Mouse (Mus musculus) frontal cortex, postnatal 10 days (tissue): Measurements from ENCODE around the gene Rgs9bp.
A peak's percentile ranks its signal among the peaks of the same experiment; 100 is the strongest.
"Not testable (repeated sequence)": the region's sequence is repeated elsewhere in the genome, so short reads cannot be mapped to it uniquely, and the experiment has no call there.

Experiments
- DNase-seq, 2 experiments: peaks; one replicate each; pipeline ENCODE4 v3.0.0; 2022; ENCODE audit warnings: low spot score in 2 of 2, mixed read lengths in 1 of 2

Rgs9bp gene

DNA sequence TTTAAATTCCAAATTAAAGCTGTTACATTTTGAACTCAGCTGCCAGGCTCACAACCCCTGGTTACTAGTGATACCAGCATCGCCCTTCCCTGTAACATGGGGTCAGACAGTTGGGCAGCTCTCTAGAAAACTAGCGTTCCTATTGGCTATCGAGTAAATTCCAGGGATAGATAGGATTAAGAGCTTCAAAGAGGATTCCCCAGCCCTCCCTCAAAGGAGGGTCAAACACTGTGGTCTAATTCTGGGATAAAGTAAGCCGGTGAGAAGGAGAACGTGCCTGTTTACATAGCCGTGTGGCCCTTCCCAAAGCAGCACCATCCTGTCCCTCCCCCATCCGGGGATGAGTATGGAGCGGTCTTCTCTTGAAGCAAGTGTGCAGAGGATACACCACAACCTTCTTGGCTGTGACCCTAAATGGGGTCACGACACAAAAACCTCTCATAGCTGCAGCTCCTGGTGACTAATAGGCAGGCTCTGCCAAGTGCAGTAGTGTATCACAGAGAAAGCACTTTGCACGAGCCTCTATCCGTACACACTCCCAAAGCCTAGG lies 1.8 kb downstream of the Rgs9bp start:
- no peak for DNase-seq

DNA sequence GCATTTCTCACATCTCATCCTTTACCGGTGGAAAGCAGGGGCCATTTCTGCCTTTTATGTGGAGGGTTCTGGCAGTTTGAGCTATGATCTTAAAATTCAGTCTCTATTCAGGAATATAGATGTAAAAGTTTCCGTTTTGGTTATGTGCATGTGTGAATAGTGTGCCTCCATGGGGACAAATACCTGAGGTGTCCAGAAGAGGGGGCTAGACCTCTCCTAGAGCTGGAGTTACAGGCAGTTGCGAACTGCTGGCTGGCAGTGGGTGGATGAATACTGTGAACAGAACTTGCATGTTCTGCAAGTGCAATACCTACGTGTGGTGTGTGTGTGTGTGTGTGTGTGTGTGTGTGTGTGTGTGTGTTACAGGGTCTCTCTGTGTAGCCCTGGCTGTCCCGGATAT lies 2.7 kb downstream of the Rgs9bp start:
- DNase-seq: no peak

GRCm38 (mm10) chr7:35579849-35580248 lies 5.5 kb downstream of the Rgs9bp start:
- no peak for DNase-seq

GRCm38 (mm10) chr7:35570883-35571282 lies 14.5 kb downstream of the Rgs9bp start:
- DNase-seq: not testable (repeated sequence)

DNA sequence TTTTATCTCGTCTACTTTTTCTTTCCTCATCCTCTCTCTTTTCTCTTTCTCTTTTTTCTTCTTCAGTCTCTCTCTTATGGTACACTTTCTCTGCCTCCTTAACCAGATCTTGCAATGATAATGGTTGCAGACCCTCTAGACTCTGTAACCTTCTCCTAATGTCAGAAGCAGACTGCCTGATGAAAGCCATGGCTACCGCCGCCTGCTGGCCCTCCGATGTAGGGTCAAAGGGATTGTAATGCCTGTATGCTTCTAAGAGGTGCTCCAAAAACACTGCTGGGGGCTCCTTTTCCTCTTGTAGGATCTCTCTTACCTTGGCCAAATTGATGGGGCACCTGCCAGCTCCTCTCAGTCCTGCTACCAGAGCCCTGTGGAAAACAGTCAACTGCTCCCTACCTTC lies 15.7 kb downstream of the Rgs9bp start:
- not testable (repeated sequence) for DNase-seq

- not testable (repeated sequence) for DNase-seq
These were observed 19.4 kb downstream of the Rgs9bp start for GRCm38 (mm10) chr7:35565965-35566364.

DNA sequence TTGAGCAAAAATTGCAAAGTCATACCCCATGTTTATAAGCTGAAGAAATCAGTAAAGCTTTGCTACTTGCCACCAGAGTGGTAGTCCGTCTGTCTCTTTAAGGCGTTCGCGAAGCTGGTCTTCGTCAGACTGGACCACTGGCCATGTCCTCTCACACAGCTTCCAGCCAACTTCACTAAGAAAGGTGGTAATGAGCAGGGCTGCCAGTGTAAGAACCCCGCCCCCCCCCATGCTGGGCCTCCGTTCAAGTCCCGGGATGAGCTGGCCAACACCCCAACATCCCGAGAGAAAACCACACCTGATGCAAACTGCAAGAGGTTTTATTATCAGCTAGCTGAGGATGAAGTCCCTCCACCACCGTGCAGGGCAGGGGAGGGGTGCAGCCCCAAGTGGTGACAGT lies 20.5 kb downstream of the Rgs9bp start:
- not testable (repeated sequence) for DNase-seq

GRCm38 (mm10) chr7:35564067-35564865 lies 21.1 kb downstream of the Rgs9bp start:
- no peak for DNase-seq

DNA sequence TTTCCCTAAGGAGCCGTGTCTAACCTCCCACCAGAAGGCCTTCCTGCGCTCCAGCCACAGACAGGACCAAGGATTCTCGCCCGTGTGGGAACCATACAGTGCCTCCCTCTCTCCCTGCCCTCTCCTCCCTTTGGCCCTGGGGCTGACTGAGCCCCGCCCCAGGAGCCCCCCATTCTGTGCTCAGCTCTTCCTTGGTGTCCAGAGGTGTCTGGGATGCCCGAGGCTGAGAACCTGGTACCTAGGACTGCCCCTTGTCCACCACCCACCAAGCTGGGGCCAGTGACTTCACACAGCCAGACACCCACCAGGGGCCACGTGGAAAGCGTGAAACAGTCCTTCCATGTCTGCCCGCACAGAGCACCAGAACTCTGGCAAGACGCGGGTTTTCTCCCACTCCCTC lies 22.3 kb downstream of the Rgs9bp start:
- DNase-seq: no peak

- no peak for DNase-seq
These were observed 25.5 kb downstream of the Rgs9bp start for GRCm38 (mm10) chr7:35559838-35560237.

DNA sequence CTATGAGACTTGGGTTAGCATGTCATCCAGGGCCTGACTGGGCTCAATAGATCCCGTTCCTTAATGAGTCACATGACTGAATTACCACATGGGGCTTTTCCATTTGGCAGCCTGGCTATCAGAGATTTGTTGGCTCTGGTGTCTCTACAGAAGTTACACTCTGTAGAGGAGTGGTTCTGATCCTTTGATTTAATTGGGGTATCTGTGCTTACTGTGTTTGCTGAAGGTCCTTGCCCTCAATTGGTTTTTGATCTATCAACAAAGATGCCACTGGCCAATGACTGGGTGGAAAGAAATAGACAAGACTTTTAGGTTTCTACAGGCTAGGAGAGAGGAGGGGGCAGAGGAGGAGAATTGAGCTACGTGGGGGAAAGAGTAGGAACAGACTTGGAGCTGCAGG lies 26.7 kb downstream of the Rgs9bp start:
- DNase-seq: no peak

DNA sequence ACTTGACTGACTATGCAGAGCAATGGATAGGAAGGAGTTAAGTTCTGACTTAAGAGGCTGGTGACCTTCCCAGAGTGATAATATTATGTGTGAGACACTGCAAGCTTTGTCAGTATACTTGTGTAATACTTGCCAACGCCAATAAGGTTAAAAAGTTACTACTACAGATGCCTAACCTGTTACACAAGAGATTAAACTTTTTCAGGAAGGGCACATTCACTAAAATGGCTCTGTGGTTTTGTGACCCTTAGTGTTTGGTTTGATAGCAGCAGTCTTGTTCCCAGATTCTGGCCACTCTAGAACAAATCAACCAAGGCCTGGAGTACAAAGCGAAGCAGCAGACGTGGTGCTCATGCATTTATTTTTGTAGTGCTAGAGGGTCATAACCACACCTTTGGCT lies 27.8 kb downstream of the Rgs9bp start:
- no peak for DNase-seq

DNA sequence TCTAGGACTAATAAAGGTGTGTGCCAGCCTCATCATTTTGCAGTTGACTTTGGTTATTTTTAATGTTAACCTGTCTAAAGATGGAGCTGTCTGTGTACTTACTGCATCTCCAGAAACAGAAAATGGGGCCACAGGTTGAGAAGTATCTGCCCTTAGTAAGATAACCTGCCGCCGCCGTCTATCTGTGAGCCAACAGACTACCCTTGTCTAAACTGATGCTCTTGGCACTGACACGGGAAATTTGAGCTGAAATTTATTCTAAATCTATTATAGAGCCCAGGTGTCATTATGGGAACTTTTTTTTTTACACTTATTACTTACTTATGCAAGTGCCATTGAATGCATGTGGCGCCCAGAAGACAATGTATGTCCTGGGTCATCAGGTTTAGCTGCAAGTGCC lies 28.5 kb downstream of the Rgs9bp start:
- DNase-seq: no peak

GRCm38 (mm10) chr7:35556205-35556603 lies 29.2 kb downstream of the Rgs9bp start, which contains the start of gene Nudt19:
TSS of gene Nudt19 (minus strand) at chr7:35556304.
- no peak for DNase-seq

DNA sequence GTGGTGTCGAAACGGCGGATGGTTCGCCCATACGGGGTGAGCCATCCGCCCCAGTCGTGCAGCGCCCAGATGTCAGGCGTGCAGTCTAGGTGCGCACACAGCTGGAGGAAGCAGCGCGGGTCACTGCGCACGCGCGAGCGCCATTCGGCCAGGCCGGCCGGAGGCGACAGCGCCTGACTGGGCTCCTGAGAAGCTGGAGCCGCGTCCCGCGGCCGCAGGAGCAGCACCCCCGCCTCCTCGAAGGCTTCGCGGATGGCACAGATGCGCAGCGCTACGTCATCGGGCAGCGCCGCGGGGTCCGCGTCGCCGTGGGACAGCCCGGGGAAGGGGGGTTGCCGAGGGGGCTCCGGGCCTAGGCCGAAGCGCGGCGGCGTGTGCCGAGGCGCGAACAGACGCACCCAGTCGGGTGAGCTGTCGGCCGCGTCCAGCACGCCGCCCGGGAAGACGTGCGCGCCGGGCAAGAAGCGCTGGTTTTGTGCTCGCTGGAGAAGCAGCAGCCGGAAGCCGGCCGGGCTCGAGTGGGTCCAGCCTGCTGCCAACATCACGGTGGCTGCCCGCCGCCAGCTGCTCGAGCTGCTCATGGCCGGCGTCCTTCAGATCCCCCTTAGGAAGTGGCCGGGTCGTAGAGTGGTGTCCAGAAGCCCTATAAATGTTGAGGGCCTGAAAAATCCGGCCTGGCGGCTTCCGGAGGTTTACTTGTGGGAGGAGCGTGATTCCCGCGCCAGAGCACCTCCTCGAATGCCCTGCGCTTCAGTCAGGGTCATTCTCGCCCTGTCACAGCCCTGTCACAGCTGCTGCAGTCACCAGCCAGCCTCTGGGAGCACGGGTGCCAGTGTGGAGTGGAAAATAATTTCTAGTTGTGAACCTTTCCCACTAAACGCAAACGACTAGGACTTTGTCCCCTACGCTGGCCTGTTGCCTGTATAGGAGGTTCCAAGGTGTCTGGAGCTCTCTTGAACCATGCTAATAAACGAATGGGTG lies 29.9 kb downstream of the Rgs9bp start:
- DNase-seq: peak; percentile 85 to 90

GRCm38 (mm10) chr7:35554605-35555175 lies 30.7 kb downstream of the Rgs9bp start:
- peak; percentile 25 to 29 for DNase-seq

- DNase-seq: peak in 1 of 2 experiments; percentile 36
These were observed 31.4 kb downstream of the Rgs9bp start for GRCm38 (mm10) chr7:35553751-35554604.

GRCm38 (mm10) chr7:35545881-35546280 lies 39.5 kb downstream of the Rgs9bp start:
- peak; percentile 41 to 48 for DNase-seq

GRCm38 (mm10) chr7:35537562-35537961 lies 47.8 kb downstream of the Rgs9bp start, which contains the start of gene Tdrd12:
TSS of gene Tdrd12 (minus strand) at chr7:35537745.
- DNase-seq: no peak

DNA sequence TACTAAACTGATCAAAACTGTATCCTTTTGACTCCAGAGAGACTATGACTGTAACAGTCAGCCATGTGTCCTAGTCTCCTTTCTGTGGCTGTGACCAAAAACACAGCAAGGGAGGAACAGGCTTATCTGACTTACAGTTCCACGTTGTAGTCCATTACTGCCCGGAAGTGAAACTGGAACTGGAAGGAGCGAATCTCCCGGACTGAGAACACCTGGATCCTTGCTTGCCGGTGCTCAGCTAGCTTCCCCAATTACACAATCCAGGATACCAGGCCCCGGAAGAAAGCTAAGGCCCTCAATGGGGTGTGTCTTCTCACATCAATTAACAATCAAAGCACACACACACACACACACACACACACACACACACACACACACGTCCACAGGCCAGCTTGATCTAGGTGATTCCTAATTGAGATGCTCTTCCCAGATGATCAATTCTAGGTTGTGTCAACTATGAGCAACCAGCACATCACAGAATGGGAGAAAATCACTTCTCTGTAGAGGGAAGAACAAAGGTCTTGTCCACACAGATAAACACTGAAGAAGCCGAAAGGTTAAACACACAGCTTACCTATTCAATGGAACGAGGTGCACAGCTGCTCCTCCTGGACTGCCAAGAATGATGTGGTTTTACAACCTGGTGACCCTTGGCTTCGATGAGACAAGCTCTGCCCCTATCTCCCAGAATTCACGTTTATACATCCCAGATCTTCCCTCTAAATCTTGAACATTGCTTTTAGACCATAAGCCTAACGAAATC lies 49.5 kb downstream of the Rgs9bp start:
- no peak for DNase-seq
